Mouse (Mus musculus) neural tube, embryonic 10.5 days (tissue): ENCODE data around the gene Map4k3.
"Not testable (repeated sequence)": the region's sequence is repeated elsewhere in the genome, so short reads cannot be mapped to it uniquely, and the experiment has no call there.

ENCODE experiments used
- DNase-seq: peaks from one replicate; pipeline ENCODE4 v3.0.0-alpha.2; 2017; ENCODE audit warnings: low spot score; ENCODE audit errors: extremely low spot score

The Map4k3 gene

GRCm38 (mm10) chr17:80728062-80728858 lies at the start of gene Map4k3:
Map4k3 (minus strand) TSS chr17:80728485.
- DNase-seq: peak; percentile 88

- DNase-seq: no peak
Observed at GRCm38 (mm10) chr17:80777581-80777980, 49.3 kb upstream of the Map4k3 start.

DNA sequence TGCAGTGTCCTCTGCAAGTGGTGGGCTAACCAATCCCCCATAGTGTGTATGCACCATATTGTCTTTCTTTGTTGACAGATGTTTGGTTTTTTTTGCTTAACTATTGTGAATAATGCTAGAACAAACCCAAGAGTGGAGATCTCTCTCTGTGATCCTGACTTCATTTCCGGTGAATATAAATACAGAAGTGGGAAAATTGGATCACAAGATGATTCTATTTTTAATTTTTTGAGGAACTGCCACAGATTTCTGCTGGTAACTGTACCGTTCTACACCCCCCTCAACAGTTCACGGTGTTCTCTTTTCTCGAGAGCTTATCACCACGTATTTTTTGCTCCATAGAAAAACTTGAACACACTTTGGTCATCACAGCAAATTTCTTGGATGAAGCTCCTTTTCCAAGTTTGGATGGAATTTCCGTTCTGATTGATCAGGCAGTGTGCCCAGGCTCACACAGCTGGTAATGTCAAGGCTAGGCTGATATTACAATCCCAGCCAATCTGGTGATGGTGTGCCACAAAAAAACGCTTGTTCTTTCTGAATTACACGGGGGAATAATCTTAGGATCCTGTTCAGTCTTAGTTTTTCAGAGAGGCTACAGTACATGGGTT lies 47.0 kb upstream of the Map4k3 start:
- DNase-seq: no peak

- no peak for DNase-seq
Observed at GRCm38 (mm10) chr17:80772545-80773453, 44.5 kb upstream of the Map4k3 start.

- DNase-seq: no peak
Observed at GRCm38 (mm10) chr17:80770065-80770464, 41.8 kb upstream of the Map4k3 start.

- DNase-seq: no peak
Observed at GRCm38 (mm10) chr17:80765204-80765603, 36.9 kb upstream of the Map4k3 start.

DNA sequence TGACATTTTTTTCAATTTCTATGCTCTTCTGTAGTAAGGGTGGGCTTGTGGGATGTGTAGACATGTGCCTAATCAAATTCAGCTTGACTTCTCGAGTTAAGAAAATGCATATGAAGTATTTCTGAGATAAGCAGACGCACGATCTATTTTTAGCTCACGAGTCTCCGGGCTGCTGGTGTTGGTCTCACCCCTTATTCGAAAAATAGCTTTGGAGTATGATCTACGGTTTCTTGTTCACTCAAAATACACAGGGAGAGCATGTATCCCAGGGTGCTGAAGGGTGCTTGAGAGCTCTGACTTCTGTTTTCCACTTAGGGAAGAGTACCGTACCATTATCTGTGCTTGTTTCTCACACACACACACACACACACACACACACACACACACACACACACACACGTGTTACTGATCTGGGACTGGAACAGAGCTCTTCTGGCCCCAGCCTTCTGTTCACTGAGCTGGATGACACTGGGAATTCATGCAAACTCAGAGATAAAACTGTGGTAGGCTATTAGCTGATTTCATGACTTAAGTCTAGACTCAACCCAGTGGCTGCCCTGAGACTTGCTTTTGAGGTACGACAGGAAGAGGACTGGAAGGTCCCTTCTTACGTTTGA lies 34.9 kb upstream of the Map4k3 start:
- DNase-seq: no peak

DNA sequence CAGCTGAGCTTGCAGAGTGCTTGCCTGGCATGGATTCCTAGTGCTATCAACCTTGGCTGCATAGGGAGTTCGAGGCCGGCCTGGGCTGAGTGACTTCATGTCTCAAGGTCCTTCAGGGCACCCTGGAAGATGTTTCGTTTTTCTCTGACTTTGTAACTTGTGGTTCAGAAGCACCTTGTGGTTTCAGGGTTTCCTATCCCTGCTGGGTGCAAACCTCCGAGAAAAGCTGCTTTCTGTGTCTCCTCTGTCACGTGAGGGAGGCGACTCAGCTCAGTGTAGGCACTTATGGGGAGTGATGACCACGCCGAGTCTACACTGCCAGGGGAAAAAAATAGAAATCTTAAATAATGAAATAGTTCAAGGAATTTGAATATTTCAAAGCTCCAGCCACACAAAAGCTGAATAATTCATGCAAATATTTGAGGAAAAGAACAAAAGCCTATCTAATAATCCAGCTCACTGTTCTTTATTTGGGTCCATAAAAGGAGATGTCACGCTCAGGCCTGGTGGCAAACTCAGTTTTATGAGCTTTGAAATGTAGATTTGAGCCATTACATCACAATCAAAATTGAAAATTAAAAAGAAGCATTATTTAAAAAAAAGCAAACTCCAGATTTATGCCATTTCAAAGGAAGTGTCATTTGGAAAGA lies 34.2 kb upstream of the Map4k3 start:
- no peak for DNase-seq

- DNase-seq: not testable (repeated sequence)
Observed at GRCm38 (mm10) chr17:80761191-80761590, 32.9 kb upstream of the Map4k3 start.

DNA sequence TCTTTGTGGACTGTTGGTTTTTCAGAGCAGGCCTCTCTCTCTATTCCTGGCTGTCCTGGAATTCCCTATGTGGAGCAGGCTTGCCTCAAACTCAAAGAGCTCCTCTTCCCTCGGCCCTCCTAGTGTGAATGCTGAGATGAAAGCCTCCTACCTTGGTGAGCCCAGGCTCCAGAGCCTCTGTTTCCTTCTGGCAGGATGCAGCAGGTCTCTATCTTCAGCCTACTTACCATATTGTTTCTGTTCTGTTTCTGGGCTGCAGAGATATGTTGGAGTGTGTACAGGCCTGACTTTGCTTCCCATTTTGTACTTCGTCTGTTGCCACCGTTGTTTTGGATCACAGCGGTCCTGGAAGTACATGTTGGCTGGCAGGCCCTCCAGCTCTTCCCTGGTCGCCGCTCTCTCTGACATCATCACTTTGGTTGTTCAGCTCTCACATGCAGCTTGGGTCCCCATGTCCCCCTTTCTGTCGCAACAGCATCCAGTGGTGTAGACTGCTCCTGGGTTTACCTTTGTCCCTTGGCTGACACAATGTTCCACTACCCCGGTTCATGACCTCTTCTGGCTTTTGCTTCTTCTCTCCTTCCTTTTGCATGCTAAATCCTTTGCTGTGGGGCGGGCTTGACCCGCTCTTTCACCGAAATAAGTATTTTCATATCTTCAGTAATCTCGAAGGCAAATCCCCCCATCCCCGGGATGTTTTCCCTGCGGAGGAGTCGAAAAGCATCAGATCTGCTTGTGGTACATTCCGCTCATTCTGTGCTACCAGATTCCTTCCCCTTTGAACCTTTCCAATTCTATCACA lies 32.3 kb upstream of the Map4k3 start:
- no peak for DNase-seq

DNA sequence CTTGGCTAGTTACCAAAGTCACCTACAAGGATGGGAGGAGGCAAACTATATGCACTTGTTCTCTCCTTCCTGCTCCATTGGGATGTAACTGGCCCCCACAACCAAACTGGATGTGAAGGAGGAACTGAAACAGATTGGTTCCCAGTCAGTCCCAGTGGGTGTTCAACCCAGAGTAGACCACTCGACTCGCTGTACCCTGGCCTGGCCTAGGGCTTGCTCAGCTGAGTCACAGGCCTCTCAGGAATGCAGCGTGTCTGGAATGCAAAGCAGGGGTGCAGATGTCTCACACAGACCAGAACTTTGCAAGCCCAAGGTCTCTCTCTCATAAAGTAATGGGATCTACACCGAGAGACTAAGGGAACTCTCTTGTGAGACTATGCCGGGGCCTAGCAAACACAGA lies 27.8 kb upstream of the Map4k3 start:
- DNase-seq: no peak

DNA sequence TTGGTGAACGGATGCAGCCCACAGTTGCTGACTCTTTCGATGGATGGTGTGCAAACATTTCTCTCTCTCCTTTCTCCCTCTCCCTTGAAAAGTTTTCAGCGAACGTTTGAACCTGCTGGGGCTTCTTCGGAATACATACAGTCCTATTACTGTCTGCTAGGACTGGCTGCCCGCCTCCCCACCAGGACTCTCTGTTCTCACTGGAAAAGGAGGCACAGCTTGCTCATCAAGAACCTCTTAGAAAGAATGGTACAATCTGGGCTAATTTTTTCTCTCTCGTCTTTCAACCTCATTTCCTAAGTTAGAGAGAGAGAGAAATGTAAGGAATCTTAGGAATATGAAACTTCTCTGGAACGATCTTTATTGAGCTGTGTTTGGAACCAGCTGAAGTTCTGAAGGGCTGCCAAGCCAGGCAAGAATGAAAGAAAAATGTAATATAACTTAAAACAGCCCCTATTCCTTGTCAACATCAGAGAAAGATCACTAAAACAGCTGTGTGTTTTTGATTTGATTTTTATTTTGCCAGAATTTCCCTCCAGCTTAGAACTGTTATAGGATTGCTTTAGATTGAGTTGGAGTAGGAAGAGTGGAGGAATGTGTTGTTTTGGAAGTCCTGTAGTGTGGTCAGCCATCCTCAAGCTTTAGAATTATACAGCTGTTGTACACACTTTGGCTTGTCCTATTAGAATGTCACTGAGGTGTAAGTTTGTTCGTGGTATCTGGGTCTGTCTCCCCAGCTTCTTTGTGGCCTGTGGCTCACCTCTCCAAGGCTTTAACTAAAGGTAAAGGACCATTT lies 27.0 kb upstream of the Map4k3 start:
- no peak for DNase-seq

DNA sequence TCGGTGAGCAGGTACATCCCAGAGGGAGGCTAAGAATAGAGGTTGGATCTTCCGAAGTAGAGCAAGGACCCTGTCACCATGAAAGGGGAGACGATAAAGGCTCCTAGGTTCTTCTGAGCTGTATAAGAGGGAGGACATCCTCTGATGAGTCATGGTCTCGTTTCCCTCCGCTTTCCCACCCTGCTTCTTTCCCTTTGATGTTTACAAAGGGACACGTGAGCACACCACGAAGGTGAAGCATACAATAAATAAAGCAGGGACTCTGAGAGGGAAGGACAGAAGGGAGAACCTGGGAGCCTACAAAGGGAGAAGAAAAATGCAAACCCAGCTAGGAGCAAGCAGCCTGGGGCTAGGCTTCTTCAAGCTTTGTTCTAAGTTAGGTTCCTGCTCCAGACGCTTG lies 26.3 kb upstream of the Map4k3 start:
- no peak for DNase-seq

DNA sequence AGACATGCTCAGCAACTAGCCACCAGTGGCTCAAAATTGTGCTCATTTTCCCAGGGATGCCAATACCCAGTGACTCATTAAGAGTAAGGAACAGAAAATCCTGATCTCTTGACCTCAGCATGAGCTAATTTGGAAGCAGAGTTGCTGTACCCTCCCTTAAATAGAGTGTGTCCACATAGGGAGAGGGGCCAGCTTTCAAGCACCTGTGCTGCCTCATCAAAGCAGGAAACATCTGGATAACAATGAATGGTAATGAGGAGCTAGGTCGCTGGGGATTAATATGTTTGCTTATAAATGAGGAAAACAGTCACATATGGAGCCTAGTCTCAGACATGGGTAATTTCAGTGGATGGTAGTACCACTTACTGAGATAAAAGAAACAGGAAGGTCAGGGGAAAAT lies 24.2 kb upstream of the Map4k3 start:
- DNase-seq: no peak

DNA sequence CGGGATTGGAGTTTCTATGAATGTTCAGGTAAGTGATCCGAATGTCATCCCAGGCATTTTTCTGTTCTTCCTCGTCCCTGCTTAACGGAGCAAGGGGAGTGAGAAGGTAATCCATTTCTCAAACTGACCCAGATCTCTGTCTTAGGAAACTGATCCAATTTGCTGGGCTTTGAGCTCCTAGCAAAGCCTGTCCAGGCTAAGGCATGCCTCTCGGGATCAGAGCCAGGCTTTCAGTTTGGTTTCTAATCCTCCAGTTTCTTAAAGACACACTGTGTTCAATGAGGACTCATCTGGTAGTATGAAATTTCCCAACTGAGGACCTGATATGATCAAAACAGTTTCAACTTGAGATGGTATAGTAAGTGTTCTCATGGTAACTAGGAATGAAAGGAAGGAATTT lies 11.1 kb upstream of the Map4k3 start:
- DNase-seq: no peak

DNA sequence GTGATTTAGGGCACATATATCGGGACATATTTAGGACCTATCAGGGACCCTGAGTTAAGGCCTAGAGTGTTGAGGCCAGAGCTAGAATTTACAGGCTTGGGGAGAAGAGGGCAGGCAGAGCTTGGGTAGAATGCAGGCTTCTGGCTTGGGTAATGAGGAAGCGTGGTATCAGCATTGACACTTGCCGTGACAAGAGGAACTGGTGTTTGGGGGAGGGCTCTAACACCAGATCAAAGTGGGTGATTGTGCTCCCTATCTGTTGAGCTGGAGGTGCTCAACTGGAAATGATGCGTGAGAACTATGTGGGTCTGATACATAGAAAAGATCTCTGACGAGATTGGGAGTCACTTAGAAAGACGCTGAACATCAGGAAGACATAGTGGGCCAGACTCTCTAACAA lies 6.4 kb upstream of the Map4k3 start:
- no peak for DNase-seq

DNA sequence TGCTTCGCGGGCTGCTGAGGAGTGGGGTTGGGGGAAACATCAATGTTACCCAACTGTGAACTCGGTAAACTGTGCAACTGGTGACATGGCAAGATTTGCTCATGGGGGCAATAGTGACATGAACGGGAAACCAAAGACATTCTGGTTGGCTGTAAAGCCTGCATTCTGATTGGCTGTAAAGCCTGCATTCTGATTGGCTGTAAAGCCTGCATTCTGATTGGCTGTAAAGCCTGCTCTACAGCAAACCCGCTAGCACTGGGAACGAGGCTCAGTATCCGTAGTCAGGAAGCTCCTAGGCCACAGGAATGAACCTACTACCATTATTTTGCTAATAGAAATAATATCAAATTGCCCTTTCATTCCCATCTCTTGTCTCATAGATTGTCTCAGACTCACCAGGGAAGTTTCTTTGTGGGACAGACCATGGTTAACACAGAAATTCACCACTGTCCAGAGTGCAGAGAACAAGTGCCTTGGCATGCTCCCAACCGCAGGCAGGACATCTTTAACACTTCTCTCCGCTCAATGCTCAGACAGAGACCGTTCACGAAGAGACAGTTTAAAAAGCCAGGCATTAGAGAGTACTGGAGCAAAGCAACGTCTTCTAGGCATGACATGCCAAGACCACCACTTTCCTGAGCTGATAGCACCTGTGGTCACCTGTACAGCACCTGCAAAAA lies 5.0 kb upstream of the Map4k3 start:
- no peak for DNase-seq

- DNase-seq: no peak
Observed at GRCm38 (mm10) chr17:80732256-80732655, 4.0 kb upstream of the Map4k3 start.

DNA sequence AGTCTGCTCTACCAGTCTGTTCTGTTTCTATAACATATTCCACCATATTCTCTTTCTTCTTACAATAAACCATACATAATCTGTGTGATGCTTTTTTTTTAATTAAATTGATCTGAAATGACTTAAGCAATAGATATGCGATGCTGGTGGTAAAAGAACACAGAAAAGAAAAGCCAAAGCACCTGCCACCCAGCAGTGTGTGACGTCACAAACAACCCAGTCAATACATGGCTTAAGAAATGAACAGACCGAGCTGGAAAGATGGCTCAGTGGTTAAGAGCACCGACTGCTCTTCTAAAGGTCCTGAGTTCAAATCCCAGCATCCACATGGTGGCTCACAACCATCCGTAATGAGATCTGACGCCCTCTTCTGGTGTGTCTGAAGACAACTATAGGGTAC lies 2.0 kb upstream of the Map4k3 start:
- DNase-seq: not testable (repeated sequence)
